Mouse (Mus musculus) heart, postnatal 0 days (tissue): ENCODE results near the gene Rhoc. TPM values are rescaled to one million over a fixed set of nuclear protein-coding genes. Genes with fewer than 3 reads are reported as not detected.
"Not testable (repeated sequence)": the region's sequence is repeated elsewhere in the genome, so short reads cannot be mapped to it uniquely, and the experiment has no call there.

Source experiments
- ATAC-seq: fragments of 200-750 bp; cut with Nextera tagmentation; 2 replicates; pipeline ENCODE4 v1.8.0; 2017; ENCODE audit warnings: low read depth, moderate number of reproducible peaks, moderate library complexity; ENCODE audit not compliant: insufficient read depth
- DNase-seq: peaks from one replicate; pipeline ENCODE4 v3.0.0-alpha.2; 2016; ENCODE audit warnings: low spot score
- H3K27ac ChIP-seq: fragments of 300-500 bp; sonication (generic); 2 replicates; pipeline ENCODE4 v1.5.1; 2014; ENCODE audit warnings: low read depth, mild to moderate bottlenecking
- H3K27me3 ChIP-seq: fragments of 300-500 bp; sonication (generic); 2 replicates; pipeline ENCODE4 v1.6.1; 2014; ENCODE audit warnings: low read length, mixed read lengths; ENCODE audit not compliant: control insufficient read depth, insufficient read depth
- H3K36me3 ChIP-seq: fragments of 300-500 bp; sonication (generic); replicated peaks from 2 replicates; pipeline ENCODE4 v1.6.1; 2014; ENCODE audit warnings: low read length, mixed read lengths; ENCODE audit not compliant: control insufficient read depth, insufficient read depth
- H3K4me1 ChIP-seq: fragments of 300-500 bp; sonication (generic); 2 replicates; pipeline ENCODE4 v1.6.1; 2014; ENCODE audit warnings: antibody characterized with exemption; ENCODE audit not compliant: control insufficient read depth, insufficient read depth
- H3K4me2 ChIP-seq: fragments of 300-500 bp; sonication (generic); 2 replicates; pipeline ENCODE4 v1.6.1; 2014; ENCODE audit warnings: low read depth, mild to moderate bottlenecking, low read length, moderate library complexity
- H3K4me3 ChIP-seq: fragments of 300-500 bp; sonication (generic); 2 replicates; pipeline ENCODE4 v1.5.1; 2014; ENCODE audit warnings: low read depth, low read length
- H3K9ac ChIP-seq: fragments of 300-500 bp; sonication (generic); replicated peaks from 2 replicates; pipeline ENCODE4 v1.6.1; 2014; ENCODE audit warnings: low read depth, low read length, mixed read lengths
- H3K9me3 ChIP-seq: fragments of 300-500 bp; sonication (generic); replicated peaks from 2 replicates; pipeline ENCODE4 v1.6.1; 2016; ENCODE audit warnings: low read length; ENCODE audit not compliant: control insufficient read depth
- CTCF ChIP-seq: IDR thresholded peaks from 2 replicates; pipeline ENCODE4 v1.5.1; 2016; ENCODE audit warnings: antibody characterized with exemption, control low read depth, low read depth
- EP300 ChIP-seq: IDR thresholded peaks from 2 replicates; pipeline ENCODE4 v1.6.1; 2016; ENCODE audit warnings: antibody characterized with exemption, low read depth
- WGBS: fragments of 180-500 bp; shearing (Covaris S2); extraction: QIAGEN DNeasy Blood & Tissue Kit; methylation state at CpG from one replicate; pipeline ENCODE4 v1.1.7; 2014; 5-methylcytosine and 5-hydroxymethylcytosine counted together
- polyA plus RNA-seq: library from polyadenylated mRNA; unstranded; fragments of >200 nt; fragmentation: Nextera tagmentation; extraction: Ambion mirVana; gene quantifications from 2 replicates; pipeline ENCODE4 v1.2.1, GENCODE M21; 2015
- total RNA-seq: library from RNA; depleted of rRNA; stranded (reverse); fragments of >200 nt; gene quantifications from 2 replicates; pipeline ENCODE4 v1.2.3, GENCODE M21; 2014; ENCODE audit warnings: low replicate concordance

Gene Rhoc
- total and polyA plus RNA-seq, 2 experiments from 2014 or later = 165 to 170 TPM

GRCm38 (mm10) chr3:104758869-104759268, 29.3 kb upstream of the Rhoc start:
- DNase-seq (no peak), ATAC-seq (no peak)
- peak overlapping the region; percentile 43; the same call in 1 of the 2 replicates for H3K9ac ChIP-seq
- no peak for TF ChIP-seq EP300
- no peak for TF ChIP-seq CTCF
- H3K27ac ChIP-seq = no peak overlapping the region
- H3K9me3 ChIP-seq = no peaks in the 10 kb centered on the region
- H3K27me3 ChIP-seq = no peaks in the 10 kb centered on the region
- no peaks in the 10 kb centered on the region for H3K36me3 ChIP-seq
- 28% methylated on average over 5 of the region's 5 CpGs for WGBS
- H3K4me2 ChIP-seq = peak overlapping the region; percentile 79
- H3K4me1 ChIP-seq = no peaks in the 10 kb centered on the region
- peak overlapping the region; percentile 44 for H3K4me3 ChIP-seq

GRCm38 (mm10) chr3:104762103-104762863, 25.9 kb upstream of the Rhoc start:
- WGBS = 32% methylated on average over 18 of the region's 20 CpGs
- not testable (repeated sequence) for H3K9ac ChIP-seq, H3K36me3 ChIP-seq, H3K9me3 ChIP-seq, H3K4me3 ChIP-seq, H3K27ac ChIP-seq, ATAC-seq, DNase-seq, H3K4me1 ChIP-seq, H3K27me3 ChIP-seq, H3K4me2 ChIP-seq

GRCm38 (mm10) chr3:104765021-104765420, 23.2 kb upstream of the Rhoc start:
- Histone ChIP-seq H3K4me1 (no peaks in the 10 kb centered on the region), H3K27ac (no peak overlapping the region), H3K27me3 (no peaks in the 10 kb centered on the region), H3K36me3 (no peaks in the 10 kb centered on the region), H3K9me3 (no peaks in the 10 kb centered on the region), H3K9ac (no peak overlapping the region), H3K4me3 (no peak overlapping the region), H3K4me2 (no peak overlapping the region)
- no peak for ATAC-seq
- TF ChIP-seq EP300 = no peak
- TF ChIP-seq CTCF = peak; percentile 52
- DNase-seq = no peak
- WGBS = 16% methylated on average over 4 of the region's 4 CpGs

GRCm38 (mm10) chr3:104767141-104767540, 21.0 kb upstream of the Rhoc start:
- ATAC-seq = no peak
- Histone ChIP-seq H3K27ac (no peak overlapping the region), H3K9ac (no peak overlapping the region), H3K4me3 (no peak overlapping the region), H3K4me1 (no peaks in the 10 kb centered on the region), H3K4me2 (no peak overlapping the region), H3K36me3 (no peaks in the 10 kb centered on the region), H3K9me3 (no peaks in the 10 kb centered on the region), H3K27me3 (no peaks in the 10 kb centered on the region)
- DNase-seq = no peak
- 52% methylated on average over 2 of the region's 2 CpGs for WGBS
- no peak for TF ChIP-seq CTCF
- no peak for TF ChIP-seq EP300

- H3K27ac ChIP-seq = no peak overlapping the region
- no peak for DNase-seq
- no peak for ATAC-seq
- H3K4me3 ChIP-seq = no peak overlapping the region
- H3K9me3 ChIP-seq = no peaks in the 10 kb centered on the region
- WGBS = 75% methylated on average over 4 of the region's 4 CpGs
- no peaks in the 10 kb centered on the region for H3K27me3 ChIP-seq
- H3K36me3 ChIP-seq = no peaks in the 10 kb centered on the region
- TF ChIP-seq CTCF (no peak), EP300 (no peak)
- H3K9ac ChIP-seq = no peak overlapping the region
- no peak overlapping the region for H3K4me2 ChIP-seq
- H3K4me1 ChIP-seq = no peaks in the 10 kb centered on the region
Observed at GRCm38 (mm10) chr3:104767716-104768115, 20.5 kb upstream of the Rhoc start.

GRCm38 (mm10) chr3:104769135-104769534, 19.0 kb upstream of the Rhoc start:
- WGBS = 60% methylated on average over 3 of the region's 3 CpGs
- Histone ChIP-seq H3K9ac (no peak overlapping the region), H3K4me3 (no peak overlapping the region)

More at GRCm38 (mm10) chr3:104769135-104769534, 19.0 kb upstream of the Rhoc start:
- H3K4me2 ChIP-seq = no peak overlapping the region
- no peak for ATAC-seq
- H3K27ac ChIP-seq = no peak overlapping the region
- TF ChIP-seq EP300 = no peak
- H3K9me3 ChIP-seq = no peaks in the 10 kb centered on the region
- H3K27me3 ChIP-seq = no peaks in the 10 kb centered on the region
- H3K36me3 ChIP-seq = no peaks in the 10 kb centered on the region
- no peak for DNase-seq
- no peaks in the 10 kb centered on the region for H3K4me1 ChIP-seq
